Mouse (Mus musculus) liver, adult 2 months (tissue): ENCODE results near the gene Fam20b.

Experiments used
- CTCF ChIP-seq: fragments of 200-500 bp; IDR thresholded peaks from 2 replicates; pipeline ENCODE4 v1.5.1; 2011; ENCODE audit warnings: low read depth, low read length, control low read depth
- POLR2A ChIP-seq: fragments of 200-500 bp; IDR thresholded peaks from 2 replicates; pipeline ENCODE4 v1.6.1; 2011; ENCODE audit warnings: low read length, control low read depth; ENCODE audit not compliant: insufficient read depth; ENCODE audit errors: extremely low read depth

- TF ChIP-seq POLR2A = no peak
- TF ChIP-seq CTCF = no peak
Observed at GRCm38 (mm10) chr1:156749136-156749535, 30.2 kb upstream of the Fam20b start.
